Mouse (Mus musculus) MEL (cell line): ENCODE results near the gene S100a5. TPM values are rescaled to one million over a fixed set of nuclear protein-coding genes. Genes with fewer than 3 reads are reported as not detected.

ENCODE experiments used
- DNase-seq: peaks from one replicate; pipeline ENCODE4 v3.0.0; 2011; ENCODE audit warnings: low read depth, low spot score
- H3K27ac ChIP-seq: 2 replicates; pipeline ENCODE4 v1.5.1; 2012; ENCODE audit warnings: low read depth, mild to moderate bottlenecking, control low read depth, low read length, moderate library complexity; ENCODE audit not compliant: control insufficient read depth
- H3K27me3 ChIP-seq, 2 experiments: fragments of 150-350 bp in 1 of 2; sonication (generic) in 1 of 2; 2 replicates each; pipeline ENCODE4 v1.6.1; 2012; ENCODE audit warnings: low read length in 2 of 2, mild to moderate bottlenecking in 2 of 2, improper control_type of control experiment in 1 of 2, moderate library complexity in 1 of 2; ENCODE audit not compliant: insufficient read depth in 2 of 2, control insufficient read depth in 1 of 2
- H3K36me3 ChIP-seq, 2 experiments: 2 replicates each; pipeline ENCODE4 v1.6.1; 2012 to 2014; ENCODE audit warnings: low read length in 2 of 2, improper control_type of control experiment in 1 of 2, inconsistent platforms in 1 of 2, mild to moderate bottlenecking in 1 of 2; ENCODE audit not compliant: insufficient read depth in 2 of 2, control insufficient read depth in 1 of 2
- H3K4me1 ChIP-seq, 2 experiments: fragments of 150-350 bp in 1 of 2; sonication (generic) in 1 of 2; 2 replicates each; pipeline ENCODE4 v1.6.1; 2012; ENCODE audit warnings: low read length in 2 of 2, improper control_type of control experiment in 1 of 2, mild to moderate bottlenecking in 1 of 2; ENCODE audit not compliant: insufficient read depth in 2 of 2, control insufficient read depth in 1 of 2
- H3K4me3 ChIP-seq, 2 experiments: fragments of 150-350 bp in 1 of 2; sonication (generic) in 1 of 2; 2 replicates each; pipeline ENCODE4 v1.5.1; 2012; ENCODE audit warnings: low read depth in 2 of 2, low read length in 2 of 2, mild to moderate bottlenecking in 2 of 2, moderate library complexity in 2 of 2, control low read depth in 1 of 2, improper control_type of control experiment in 1 of 2; ENCODE audit not compliant: control insufficient read depth in 1 of 2, insufficient read depth in 1 of 2
- H3K79me2 ChIP-seq: 2 replicates; pipeline ENCODE4 v1.6.1; 2012; ENCODE audit warnings: mild to moderate bottlenecking, low read length, moderate library complexity; ENCODE audit not compliant: control insufficient read depth, poor library complexity, insufficient read depth
- H3K9ac ChIP-seq: 2 replicates; pipeline ENCODE4 v1.6.1; 2012; ENCODE audit warnings: low read depth, mild to moderate bottlenecking, control low read depth, low read length, moderate library complexity; ENCODE audit not compliant: control insufficient read depth, poor library complexity, severe bottlenecking
- H3K9me3 ChIP-seq: fragments of 150-350 bp; sonication (generic); replicated peaks from 2 replicates; pipeline ENCODE4 v1.6.1; 2012; ENCODE audit warnings: mild to moderate bottlenecking, low read length, improper control_type of control experiment, moderate library complexity; ENCODE audit not compliant: insufficient read depth
- CHD1 ChIP-seq: IDR thresholded peaks from 2 replicates; pipeline ENCODE4 v1.6.1; 2012; ENCODE audit warnings: low read depth, mild to moderate bottlenecking, inconsistent platforms, low read length, improper control_type of control experiment
- CTCF ChIP-seq, 3 experiments: IDR thresholded peaks in 2 of 3; conservative IDR thresholded peaks in 1 of 3; 2 replicates each; pipeline ENCODE4 v1.5.1; 2011 to 2012; ENCODE audit warnings: low read length in 3 of 3, low read depth in 2 of 3, mild to moderate bottlenecking in 2 of 3, improper control_type of control experiment in 1 of 3, inconsistent platforms in 1 of 3, mixed read lengths in 1 of 3, moderate library complexity in 1 of 3; ENCODE audit not compliant: control insufficient read depth in 1 of 3, insufficient read depth in 1 of 3, poor library complexity in 1 of 3, severe bottlenecking in 1 of 3
- E2F4 ChIP-seq: IDR thresholded peaks from 2 replicates; pipeline ENCODE4 v1.6.1; 2011; ENCODE audit warnings: low read depth, low read length, improper control_type of control experiment, borderline replicate concordance
- EP300 ChIP-seq, 2 experiments: IDR thresholded peaks; 2 replicates each; pipeline ENCODE4 v1.6.1; 2011; ENCODE audit warnings: improper control_type of control experiment in 2 of 2, low read length in 2 of 2, low read depth in 1 of 2, mild to moderate bottlenecking in 1 of 2
- ETS1 ChIP-seq: IDR thresholded peaks from 2 replicates; pipeline ENCODE4 v1.6.1; 2012; ENCODE audit warnings: low read depth, mild to moderate bottlenecking, inconsistent platforms, low read length, improper control_type of control experiment, moderate library complexity
- HCFC1 ChIP-seq: IDR thresholded peaks from 2 replicates; pipeline ENCODE4 v1.6.1; 2012; ENCODE audit warnings: low read depth, mild to moderate bottlenecking, inconsistent platforms, low read length, improper control_type of control experiment, moderate library complexity
- MAX ChIP-seq: IDR thresholded peaks from 2 replicates; pipeline ENCODE4 v1.6.1; 2011; ENCODE audit warnings: low read length, improper control_type of control experiment
- MXI1 ChIP-seq: IDR thresholded peaks from 2 replicates; pipeline ENCODE4 v1.6.1; 2011; ENCODE audit warnings: mild to moderate bottlenecking, low read depth, low read length, improper control_type of control experiment
- MYB ChIP-seq: IDR thresholded peaks from 2 replicates; pipeline ENCODE4 v1.6.1; 2011; ENCODE audit warnings: mild to moderate bottlenecking, low read depth, low read length, improper control_type of control experiment
- MYC ChIP-seq: IDR thresholded peaks from 2 replicates; pipeline ENCODE4 v1.6.1; 2011; ENCODE audit warnings: low read depth, mild to moderate bottlenecking, low read length, improper control_type of control experiment, moderate library complexity
- NRF1 ChIP-seq: IDR thresholded peaks from 2 replicates; pipeline ENCODE4 v1.6.1; 2014; ENCODE audit warnings: low read depth, mild to moderate bottlenecking, inconsistent platforms, low read length, improper control_type of control experiment, moderate library complexity; ENCODE audit not compliant: poor library complexity, insufficient read depth, severe bottlenecking
- RAD21 ChIP-seq: IDR thresholded peaks from 2 replicates; pipeline ENCODE4 v1.6.1; 2011; ENCODE audit warnings: mild to moderate bottlenecking, low read depth, low read length, improper control_type of control experiment
- SMC3 ChIP-seq: IDR thresholded peaks from 2 replicates; pipeline ENCODE4 v1.6.1; 2011; ENCODE audit warnings: low read depth, low read length, improper control_type of control experiment
- TBP ChIP-seq: IDR thresholded peaks from 2 replicates; pipeline ENCODE4 v1.8.0; 2011; ENCODE audit warnings: low read depth, low read length, improper control_type of control experiment
- UBTF ChIP-seq: IDR thresholded peaks from 2 replicates; pipeline ENCODE4 v1.6.1; 2012; ENCODE audit warnings: low read depth, mild to moderate bottlenecking, inconsistent platforms, low read length, improper control_type of control experiment, moderate library complexity, borderline replicate concordance; ENCODE audit not compliant: insufficient read depth
- ZC3H11A ChIP-seq: IDR thresholded peaks from 2 replicates; pipeline ENCODE4 v1.6.1; 2012; ENCODE audit warnings: low read depth, mild to moderate bottlenecking, inconsistent platforms, low read length, improper control_type of control experiment
- ZKSCAN1 ChIP-seq: IDR thresholded peaks from 2 replicates; pipeline ENCODE4 v1.6.1; 2012; ENCODE audit warnings: low read depth, mild to moderate bottlenecking, inconsistent platforms, low read length, improper control_type of control experiment, moderate library complexity
- ZMIZ1 ChIP-seq: IDR thresholded peaks from 2 replicates; pipeline ENCODE4 v1.6.1; 2012; ENCODE audit warnings: low read depth, mild to moderate bottlenecking, inconsistent platforms, low read length, improper control_type of control experiment, moderate library complexity
- polyA plus RNA-seq, 2 experiments: library from polyadenylated mRNA; stranded (reverse) in 1 of 2; unstranded in 1 of 2; fragments of >175 nt in 1 of 2; fragments of >200 nt in 1 of 2; gene quantifications; 2 replicates each; pipeline versions ENCODE4 v1.2.1 to v1.2.4; 2012; ENCODE audit warnings: low replicate concordance in 2 of 2, low read depth in 1 of 2; ENCODE audit not compliant: insufficient read length in 2 of 2, insufficient read depth in 1 of 2, missing spikeins in 1 of 2
- total RNA-seq: library from RNA; depleted of rRNA; stranded (reverse); fragments of 300-350 nt; gene quantifications from 2 replicates; pipeline ENCODE4 v1.2.3, GENCODE M21; 2012

S100a5 gene
- total and polyA plus RNA-seq, 3 experiments: not detected

- Histone ChIP-seq H3K9me3 (no peaks in the 10 kb centered on the region), H3K36me3 (no peaks in the 10 kb centered on the region)
Observed at GRCm38 (mm10) chr3:90652878-90653508, 44.7 kb downstream of the S100a5 start.

DNA sequence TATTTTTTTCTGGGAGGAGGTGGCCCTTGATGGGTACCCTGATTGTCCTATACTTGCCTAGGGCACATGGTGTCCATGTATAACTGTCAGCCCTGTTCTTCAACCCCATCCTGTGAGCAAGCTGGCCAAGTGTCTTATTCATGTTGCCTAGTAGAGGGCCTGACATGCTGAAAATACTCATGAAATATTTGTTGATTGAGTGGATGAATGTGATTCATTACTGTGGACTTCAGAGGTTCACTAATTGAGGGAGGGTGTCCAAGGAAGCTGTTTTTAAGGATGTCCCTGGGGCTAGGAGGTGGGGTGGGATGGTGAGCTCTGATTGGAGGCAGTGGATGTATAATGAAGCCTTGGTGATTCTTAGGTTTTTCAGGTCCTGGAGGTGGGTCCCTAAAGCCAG lies 45.4 kb downstream of the S100a5 start, which contains the start of gene S100a7a:
Gene S100a7a, plus strand, starts transcription at position 301 of the 400 bp plus-strand sequence.
- H3K4me3 ChIP-seq: no peak within 1 kb of the TSS
- H3K79me2 ChIP-seq: no peaks in the 10 kb centered on the region
- peaks cover 3 to 5% of the 10 kb centered on the region in 2 experiments; a peak in 3 of 4 replicates for H3K27me3 ChIP-seq
- no peak for TF ChIP-seq HCFC1
- H3K4me1 ChIP-seq: no peaks in the 10 kb centered on the region
- H3K36me3 ChIP-seq: no peaks in the 10 kb centered on the region
- no peaks in the 10 kb centered on the region for H3K9me3 ChIP-seq
- no peak for DNase-seq
- no peak within 1 kb of the TSS for H3K9ac ChIP-seq
- no peak within 1 kb of the TSS for H3K27ac ChIP-seq

More at GRCm38 (mm10) chr3:90652878-90653508, 44.7 kb downstream of the S100a5 start:
- peak; percentile 68 for DNase-seq
- H3K9ac ChIP-seq: no peak overlapping the region
- no peak overlapping the region for H3K27ac ChIP-seq
- H3K79me2 ChIP-seq: no peaks in the 10 kb centered on the region
- TF ChIP-seq SMC3 (peak; percentile 67), NRF1 (no peak; the same call in 1 of the 2 replicates), UBTF (no peak), MYB (no peak), E2F4 (no peak), MAX (no peak), CHD1 (no peak), ZMIZ1 (no peak), CTCF (IDR thresholded peaks at IDR 0.05 in 2 of 3, conservative IDR thresholded peaks at IDR 0.05 in 1 of 3; ENCODE audit: control insufficient read depth in 1 of 3, insufficient read depth in 1 of 3, low read depth in 2 of 3, low read length in 3 of 3, poor library complexity in 1 of 3, severe bottlenecking in 1 of 3) (peak; percentile 71 to 92 (median 88)), ETS1 (no peak), MXI1 (no peak), TBP (no peak), RAD21 (peak; percentile 90), ZKSCAN1 (no peak), ZC3H11A (peak; percentile 69), EP300 (IDR thresholded peaks at IDR 0.05; ENCODE audit: low read depth in 1 of 2, low read length in 2 of 2) (no peak), MYC (no peak)
- H3K4me1 ChIP-seq: no peaks in the 10 kb centered on the region
- no peak overlapping the region for H3K4me3 ChIP-seq
- H3K27me3 ChIP-seq: peaks cover 3 to 5% of the 10 kb centered on the region in 2 experiments; a peak in 3 of 4 replicates
